Mouse (Mus musculus) lung, embryonic 16.5 days (tissue): ENCODE measurements around the gene Clip3. TPM values are rescaled to one million over a fixed set of nuclear protein-coding genes. Genes with fewer than 3 reads are reported as not detected.

Source experiments
- ATAC-seq: fragments of 200-750 bp; cut with Nextera tagmentation; 2 replicates; pipeline ENCODE4 v1.8.0; 2017; ENCODE audit warnings: low read depth, mild to moderate bottlenecking, moderate library complexity
- H3K27ac ChIP-seq: fragments of 300-500 bp; sonication (generic); 2 replicates; pipeline ENCODE4 v1.5.1; 2014; ENCODE audit warnings: mild to moderate bottlenecking, control low read depth, low read length
- H3K27me3 ChIP-seq: fragments of 300-500 bp; sonication (generic); 2 replicates; pipeline ENCODE4 v1.6.1; 2014; ENCODE audit warnings: low read depth, low read length, mixed read lengths; ENCODE audit not compliant: control insufficient read depth, insufficient read depth
- H3K36me3 ChIP-seq: fragments of 300-500 bp; sonication (generic); 2 replicates; pipeline ENCODE4 v1.6.1; 2014; ENCODE audit warnings: low read length; ENCODE audit not compliant: control insufficient read depth, insufficient read depth
- H3K4me1 ChIP-seq: fragments of 300-500 bp; sonication (generic); replicated peaks from 2 replicates; pipeline ENCODE4 v1.6.1; 2014; ENCODE audit warnings: low read length, mixed read lengths; ENCODE audit not compliant: control insufficient read depth, insufficient read depth
- H3K4me2 ChIP-seq: fragments of 300-500 bp; sonication (generic); 2 replicates; pipeline ENCODE4 v1.6.1; 2014; ENCODE audit warnings: low read depth, low read length, control low read depth
- H3K4me3 ChIP-seq: fragments of 300-500 bp; sonication (generic); 2 replicates; pipeline ENCODE4 v1.5.1; 2014; ENCODE audit warnings: mild to moderate bottlenecking, low read length, control low read depth
- H3K9ac ChIP-seq: fragments of 300-500 bp; sonication (generic); 2 replicates; pipeline ENCODE4 v1.6.1; 2014; ENCODE audit warnings: low read length, control low read depth
- H3K9me3 ChIP-seq: fragments of 300-500 bp; sonication (generic); 2 replicates; pipeline ENCODE4 v1.6.1; 2016; ENCODE audit warnings: low read length; ENCODE audit not compliant: control insufficient read depth
- WGBS: fragments of 180-500 bp; shearing (Covaris S2); extraction: QIAGEN DNeasy Blood & Tissue Kit; methylation state at CpG from one replicate; pipeline ENCODE4 v1.1.7; 2014; 5-methylcytosine and 5-hydroxymethylcytosine counted together
- polyA plus RNA-seq: library from polyadenylated mRNA; unstranded; fragments of >200 nt; fragmentation: Nextera tagmentation; extraction: Ambion mirVana; gene quantifications from 2 replicates; pipeline ENCODE4 v1.2.1, GENCODE M21; 2015

The Clip3 gene
- polyA plus RNA-seq, 1 experiment from 2014 or later: 20.7 TPM

- H3K36me3 ChIP-seq: no peaks in the 10 kb centered on the region
Observed at GRCm38 (mm10) chr7:30321539-30322284, 30.2 kb downstream of the Clip3 start, which contains the start of gene E130208F15Rik. Gene E130208F15Rik (plus strand): TSS chr7:30321740.

GRCm38 (mm10) chr7:30322285-30322667 lies 30.7 kb downstream of the Clip3 start:
- peak; percentile 98 for ATAC-seq

More at GRCm38 (mm10) chr7:30321539-30322284, 30.2 kb downstream of the Clip3 start, which contains the start of gene E130208F15Rik:
- H3K27ac ChIP-seq: peak within 1 kb of the TSS; percentile 90
- peak within 1 kb of the TSS; percentile 85 for H3K4me3 ChIP-seq
- peak within 1 kb of the TSS; percentile 91 for H3K9ac ChIP-seq
- H3K9me3 ChIP-seq: peaks cover 4% of the 10 kb centered on the region; the same call in 1 of the 2 replicates
- peaks cover 12% of the 10 kb centered on the region for H3K4me1 ChIP-seq
- peak; percentile 64 for ATAC-seq
- peak within 1 kb of the TSS; percentile 88 for H3K4me2 ChIP-seq
- WGBS: under 1% methylated on average over 63 of the region's 63 CpGs
- H3K27me3 ChIP-seq: no peaks in the 10 kb centered on the region

GRCm38 (mm10) chr7:30322865-30323264 lies 31.3 kb downstream of the Clip3 start:
- 18% methylated on average over 6 of the region's 6 CpGs for WGBS
- H3K9me3 ChIP-seq: peaks cover 4% of the 10 kb centered on the region; the same call in 1 of the 2 replicates
- peak overlapping the region; percentile 77 for H3K27ac ChIP-seq
- no peak for ATAC-seq
- H3K4me3 ChIP-seq: peak overlapping the region; percentile 85
- peak overlapping the region; percentile 53 for H3K9ac ChIP-seq
- H3K36me3 ChIP-seq: no peaks in the 10 kb centered on the region
- peaks cover 15% of the 10 kb centered on the region for H3K4me1 ChIP-seq
- no peaks in the 10 kb centered on the region for H3K27me3 ChIP-seq
- H3K4me2 ChIP-seq: peak overlapping the region; percentile 53

More at GRCm38 (mm10) chr7:30322285-30322667, 30.7 kb downstream of the Clip3 start:
- Histone ChIP-seq H3K36me3 (no peaks in the 10 kb centered on the region), H3K27ac (peak overlapping the region; percentile 90), H3K4me3 (peak overlapping the region; percentile 85), H3K9ac (peak overlapping the region; percentile 91), H3K4me2 (peak overlapping the region; percentile 88), H3K4me1 (peaks cover 13% of the 10 kb centered on the region), H3K27me3 (no peaks in the 10 kb centered on the region), H3K9me3 (peaks cover 4% of the 10 kb centered on the region; the same call in 1 of the 2 replicates)
- WGBS: 0% methylated on average over 19 of the region's 20 CpGs

DNA sequence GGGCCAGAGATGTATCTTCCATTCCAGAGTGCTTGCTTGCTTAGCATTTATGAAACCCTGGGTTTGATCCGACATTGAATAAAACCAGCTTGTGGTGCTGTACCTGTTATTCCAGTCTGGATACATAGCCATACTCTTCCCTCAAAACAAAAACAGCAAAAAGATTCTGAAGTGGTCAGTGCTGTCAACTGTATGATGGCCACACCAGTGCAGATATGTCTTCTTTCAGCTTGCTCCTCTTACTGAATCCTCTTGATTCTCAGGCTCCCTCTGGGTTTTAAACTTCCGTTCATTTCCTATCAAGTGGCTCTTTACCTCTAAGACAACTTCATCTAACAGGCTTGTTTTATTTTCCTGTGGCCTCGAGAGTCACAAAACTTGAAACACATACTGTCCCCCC lies 32.3 kb downstream of the Clip3 start, which contains the start of gene Sdhaf1:
TSS of gene Sdhaf1 (minus strand) at position 101 of the 400 bp plus-strand sequence.
- Histone ChIP-seq H3K4me1 (peaks cover 21% of the 10 kb centered on the region), H3K27ac (peak within 1 kb of the TSS; percentile 77), H3K9me3 (peaks cover 4% of the 10 kb centered on the region; the same call in 1 of the 2 replicates), H3K27me3 (no peaks in the 10 kb centered on the region), H3K9ac (peak within 1 kb of the TSS; percentile 53), H3K4me2 (peak within 1 kb of the TSS; percentile 53), H3K4me3 (peak within 1 kb of the TSS; percentile 85), H3K36me3 (no peaks in the 10 kb centered on the region)
- WGBS: 73% methylated on average over 3 of the region's 3 CpGs
- ATAC-seq: no peak

DNA sequence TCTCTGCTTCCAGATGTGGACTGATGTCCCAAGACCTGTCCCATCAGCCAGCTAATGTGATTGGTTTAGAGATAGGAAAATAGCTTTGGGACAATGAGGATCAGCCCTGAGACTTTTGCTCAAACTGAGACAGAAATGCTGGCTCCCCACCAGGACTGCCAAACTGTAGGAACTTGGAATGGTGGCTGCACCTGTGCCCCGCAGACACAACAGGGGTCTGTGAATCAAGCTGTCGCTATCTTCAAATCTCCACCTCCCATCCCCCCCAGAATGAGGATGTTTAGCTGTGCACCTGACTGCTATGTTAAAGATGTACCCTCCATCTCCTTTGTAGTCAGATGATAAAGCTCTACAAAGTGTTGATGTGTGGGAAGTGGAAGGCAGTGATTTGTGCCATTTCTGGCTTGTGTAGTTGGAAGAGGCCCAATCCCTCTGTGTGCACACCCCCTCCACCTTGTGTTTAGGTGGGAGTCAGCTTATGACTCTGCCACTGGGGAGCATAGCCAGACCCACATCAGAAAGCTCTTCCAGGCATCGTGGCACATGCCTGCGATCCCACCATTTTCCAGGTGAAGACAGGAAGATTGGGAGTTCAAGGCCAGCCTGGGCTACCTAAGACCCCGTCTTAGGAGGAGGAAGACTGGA lies 32.9 kb downstream of the Clip3 start:
- Histone ChIP-seq H3K4me2 (no peak overlapping the region), H3K9ac (no peak overlapping the region), H3K4me1 (peaks cover 21% of the 10 kb centered on the region), H3K4me3 (no peak overlapping the region), H3K36me3 (no peaks in the 10 kb centered on the region), H3K27ac (no peak overlapping the region), H3K27me3 (no peaks in the 10 kb centered on the region), H3K9me3 (peaks cover 4% of the 10 kb centered on the region; the same call in 1 of the 2 replicates)
- ATAC-seq: no peak
- WGBS: 81% methylated on average over 5 of the region's 5 CpGs

GRCm38 (mm10) chr7:30325364-30325763 lies 33.8 kb downstream of the Clip3 start:
- no peaks in the 10 kb centered on the region for H3K36me3 ChIP-seq
- WGBS: 47% methylated on average over 2 of the region's 2 CpGs
- no peak overlapping the region for H3K4me2 ChIP-seq
- no peaks in the 10 kb centered on the region for H3K27me3 ChIP-seq
- H3K27ac ChIP-seq: no peak overlapping the region
- no peak overlapping the region for H3K9ac ChIP-seq
- H3K4me1 ChIP-seq: peaks cover 21% of the 10 kb centered on the region
- peaks cover 4% of the 10 kb centered on the region; the same call in 1 of the 2 replicates for H3K9me3 ChIP-seq
- ATAC-seq: no peak
- H3K4me3 ChIP-seq: no peak overlapping the region

DNA sequence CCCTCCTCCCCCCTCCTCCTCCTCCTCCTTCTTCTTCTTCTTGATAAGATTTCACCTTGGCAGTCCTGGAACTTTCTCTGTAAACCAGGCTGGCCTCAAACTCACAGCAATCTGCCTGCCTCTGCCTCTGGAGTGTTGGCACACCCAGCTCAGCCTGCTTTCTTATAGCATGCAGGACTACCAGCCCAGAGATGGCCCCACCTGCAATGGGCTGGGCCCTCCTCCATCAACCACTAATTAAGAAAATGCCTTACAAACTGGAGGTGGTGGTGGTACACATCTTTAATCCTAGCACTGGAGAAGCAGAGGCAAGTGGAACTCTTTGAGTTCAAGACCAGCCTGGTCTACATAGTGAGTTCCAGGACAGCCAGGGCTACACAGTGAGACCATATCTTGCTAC lies 34.9 kb downstream of the Clip3 start:
- no peaks in the 10 kb centered on the region for H3K27me3 ChIP-seq
- no peak overlapping the region for H3K4me2 ChIP-seq
- no peak overlapping the region for H3K9ac ChIP-seq
- peaks cover 4% of the 10 kb centered on the region; the same call in 1 of the 2 replicates for H3K9me3 ChIP-seq
- ATAC-seq: no peak
- H3K36me3 ChIP-seq: no peaks in the 10 kb centered on the region
- H3K4me3 ChIP-seq: no peak overlapping the region
- H3K27ac ChIP-seq: no peak overlapping the region
- peaks cover 14% of the 10 kb centered on the region for H3K4me1 ChIP-seq

GRCm38 (mm10) chr7:30327140-30327539 lies 35.6 kb downstream of the Clip3 start:
- no peak overlapping the region for H3K9ac ChIP-seq
- H3K4me2 ChIP-seq: peak overlapping the region; percentile 32; the same call in 1 of the 2 replicates
- ATAC-seq: peak; percentile 76
- H3K4me1 ChIP-seq: peaks cover 15% of the 10 kb centered on the region
- H3K36me3 ChIP-seq: no peaks in the 10 kb centered on the region
- H3K9me3 ChIP-seq: peaks cover 4% of the 10 kb centered on the region; the same call in 1 of the 2 replicates
- no peak overlapping the region for H3K4me3 ChIP-seq
- H3K27ac ChIP-seq: peak overlapping the region; percentile 58
- no peaks in the 10 kb centered on the region for H3K27me3 ChIP-seq
- 39% methylated on average over 15 of the region's 15 CpGs for WGBS

- H3K4me3 ChIP-seq: no peak overlapping the region
- no peaks in the 10 kb centered on the region for H3K36me3 ChIP-seq
- H3K27ac ChIP-seq: no peak overlapping the region
- H3K27me3 ChIP-seq: no peaks in the 10 kb centered on the region
- peaks cover 22% of the 10 kb centered on the region for H3K4me1 ChIP-seq
- no peak overlapping the region for H3K9ac ChIP-seq
- peaks cover 4% of the 10 kb centered on the region; the same call in 1 of the 2 replicates for H3K9me3 ChIP-seq
- 52% methylated on average over 10 of the region's 10 CpGs for WGBS
- no peak overlapping the region for H3K4me2 ChIP-seq
- no peak for ATAC-seq
Observed at GRCm38 (mm10) chr7:30328379-30328778, 36.9 kb downstream of the Clip3 start.
